Mouse (Mus musculus) gastrocnemius, postnatal 10 days (tissue): Measurements from ENCODE around the gene 1700028P14Rik. TPM values are rescaled to one million over a fixed set of nuclear protein-coding genes. Genes with fewer than 3 reads are reported as not detected.
"Not testable (repeated sequence)": the region's sequence is repeated elsewhere in the genome, so short reads cannot be mapped to it uniquely, and the experiment has no call there.

Experiments
- DNase-seq: peaks from one replicate; pipeline ENCODE4 v3.0.0; 2021; ENCODE audit warnings: mixed read lengths
- long read RNA-seq, 2 experiments: library from polyadenylated mRNA; stranded (forward); transcript quantifications; one replicate each; pipeline ENCODE4 v2.0.0; 2021
- total RNA-seq, 2 experiments: library from RNA; stranded (reverse); gene quantifications; 2 replicates each; pipeline ENCODE4 v1.2.3; 2021

1700028P14Rik gene
- not detected for total RNA-seq
- long read RNA-seq, experiment 1 = 0 reads
- long read RNA-seq, experiment 2 = 0 reads

- peak; percentile 55 for DNase-seq
Measured at GRCm38 (mm10) chr19:23652644-23653043, at the start of gene 1700028P14Rik. Gene 1700028P14Rik (minus strand): TSS chr19:23652812.

GRCm38 (mm10) chr19:23699131-23699530 lies 46.5 kb upstream of the 1700028P14Rik start:
- no peak for DNase-seq

GRCm38 (mm10) chr19:23698366-23698765 lies 45.8 kb upstream of the 1700028P14Rik start:
- no peak for DNase-seq

GRCm38 (mm10) chr19:23697861-23698260 lies 45.2 kb upstream of the 1700028P14Rik start:
- DNase-seq = no peak

DNA sequence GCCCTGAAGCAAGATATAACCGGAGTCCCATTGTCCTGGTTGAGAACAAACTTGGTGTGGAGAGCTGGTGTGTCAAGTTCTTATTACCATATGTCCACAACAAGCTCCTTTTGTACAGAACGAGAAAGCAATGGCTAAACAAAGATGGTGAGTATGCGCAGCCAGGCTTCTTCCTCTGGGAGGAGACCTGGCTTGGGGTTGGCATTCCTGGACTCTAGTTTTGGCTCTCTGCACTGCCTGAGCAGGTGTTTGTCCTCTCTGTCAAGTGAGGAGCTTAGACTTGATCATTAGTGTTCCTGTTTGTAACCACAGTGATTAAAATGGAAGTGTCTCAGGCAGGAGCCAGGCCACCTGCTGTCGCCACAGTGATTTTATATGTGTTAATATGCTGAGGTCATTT lies 41.7 kb upstream of the 1700028P14Rik start:
- DNase-seq = peak; percentile 20

- DNase-seq = no peak
Measured at GRCm38 (mm10) chr19:23688421-23688946, 35.9 kb upstream of the 1700028P14Rik start.

- peak; percentile 97 for DNase-seq
Measured at GRCm38 (mm10) chr19:23687296-23688021, 34.8 kb upstream of the 1700028P14Rik start, which contains the start of gene Ptar1. Gene Ptar1 (plus strand): TSS chr19:23687429.

DNA sequence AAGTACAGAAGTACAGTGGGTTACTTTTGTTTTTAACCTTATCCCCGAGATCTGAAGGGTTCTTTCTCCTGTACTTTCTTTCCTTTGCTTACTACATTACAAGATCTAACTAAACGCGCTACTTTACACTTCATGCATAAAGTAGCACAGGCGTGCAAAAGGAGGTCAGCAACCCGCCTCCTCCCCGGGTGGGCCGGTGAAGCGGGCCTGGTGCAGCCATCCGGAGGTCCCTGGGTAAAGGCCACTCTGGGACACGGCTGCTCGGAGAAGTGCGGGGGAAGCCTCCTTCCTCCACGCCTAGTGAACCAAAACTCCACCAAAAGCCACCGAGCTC lies 34.3 kb upstream of the 1700028P14Rik start:
- no peak for DNase-seq

DNA sequence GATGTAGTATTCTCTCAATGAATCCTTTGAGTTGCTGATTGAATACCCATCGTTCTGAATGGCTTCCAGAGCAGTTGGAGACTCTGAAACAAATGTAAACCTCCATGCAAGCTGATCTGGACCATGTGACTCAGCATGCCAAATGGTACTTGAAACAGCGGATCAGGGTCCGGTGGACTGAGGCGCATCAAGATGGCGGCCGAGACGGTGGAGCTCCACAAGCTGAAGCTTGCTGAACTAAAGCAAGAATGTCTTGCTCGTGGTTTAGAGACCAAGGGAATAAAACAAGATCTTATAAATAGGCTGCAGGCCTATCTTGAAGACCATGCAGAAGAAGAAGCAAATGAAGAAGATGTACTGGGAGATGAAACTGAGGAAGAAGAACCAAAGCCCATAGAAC lies 23.0 kb upstream of the 1700028P14Rik start:
- not testable (repeated sequence) for DNase-seq

DNA sequence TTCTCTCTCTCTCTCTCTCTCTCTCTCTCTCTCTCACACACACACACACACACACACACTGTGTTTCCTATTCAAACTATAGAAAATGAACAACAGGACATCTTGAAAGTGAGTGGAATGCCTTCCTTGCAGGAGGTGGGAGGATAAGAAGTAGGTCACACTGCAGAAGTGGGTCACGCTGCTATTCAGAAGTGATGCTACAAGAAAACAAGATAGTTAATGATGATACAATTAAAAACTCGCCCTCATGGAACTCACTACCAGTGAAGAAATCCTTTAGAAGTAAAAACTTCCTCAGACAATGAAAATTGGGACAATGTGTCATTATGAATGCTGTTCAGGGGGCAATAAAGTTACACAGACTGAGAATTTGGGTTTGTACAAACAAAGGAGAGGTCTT lies 20.4 kb upstream of the 1700028P14Rik start:
- no peak for DNase-seq

- no peak for DNase-seq
Measured at GRCm38 (mm10) chr19:23668142-23668655, 15.6 kb upstream of the 1700028P14Rik start.

- DNase-seq = no peak
Measured at GRCm38 (mm10) chr19:23664083-23664482, 11.5 kb upstream of the 1700028P14Rik start.

DNA sequence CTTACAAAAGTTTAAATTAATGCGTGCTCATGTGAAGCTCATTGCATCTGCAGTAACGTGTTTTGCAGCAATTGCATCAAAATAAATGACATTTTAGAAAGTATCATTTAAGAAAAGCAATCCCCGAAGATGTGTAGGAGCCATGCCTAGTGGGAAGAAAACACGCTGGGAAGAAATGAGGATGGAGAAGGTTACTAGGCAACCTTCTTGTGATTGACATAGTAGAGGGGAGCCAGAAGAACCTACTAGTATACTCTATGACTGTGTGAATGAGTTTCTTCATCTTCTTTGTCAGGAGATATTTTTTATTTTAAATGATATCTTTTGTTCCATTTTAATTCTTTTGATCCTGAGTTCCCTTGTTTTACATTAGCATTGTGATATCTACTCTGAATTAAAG lies 5.7 kb upstream of the 1700028P14Rik start:
- no peak for DNase-seq

DNA sequence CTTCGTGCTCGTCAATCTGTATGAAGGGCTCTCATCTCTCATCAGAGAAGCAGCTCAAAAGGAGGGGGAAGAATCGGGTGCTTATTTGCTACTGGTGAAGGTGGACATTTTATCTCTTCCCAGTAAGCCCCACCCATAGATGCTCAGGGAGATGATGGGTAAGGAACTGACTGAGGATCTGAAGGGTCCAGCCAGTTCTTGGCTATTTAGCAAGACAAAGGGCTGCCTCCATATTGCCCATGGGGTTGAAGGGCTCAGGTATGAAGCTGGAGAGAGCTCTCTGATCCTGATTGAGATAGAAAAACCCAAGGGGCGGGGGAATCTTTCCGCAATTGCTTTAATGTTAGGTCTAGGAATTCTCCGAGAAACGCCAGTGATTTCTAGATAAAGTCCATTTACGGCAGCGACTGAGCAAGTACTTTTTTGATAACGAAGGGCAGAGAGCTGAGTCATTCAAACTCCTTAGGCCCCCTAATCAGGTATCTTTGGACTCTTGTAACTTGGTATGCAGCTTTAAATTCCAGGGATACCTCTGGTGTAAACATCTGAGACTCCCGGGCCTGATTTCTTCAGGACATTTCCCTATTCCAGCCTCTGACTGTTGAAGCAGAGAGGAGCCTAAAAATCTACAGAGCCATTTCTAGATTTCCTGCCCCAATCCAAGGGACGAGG lies 4.8 kb upstream of the 1700028P14Rik start:
- DNase-seq = no peak

- no peak for DNase-seq
Measured at GRCm38 (mm10) chr19:23653154-23653553, 542 bp upstream of the 1700028P14Rik start.

DNA sequence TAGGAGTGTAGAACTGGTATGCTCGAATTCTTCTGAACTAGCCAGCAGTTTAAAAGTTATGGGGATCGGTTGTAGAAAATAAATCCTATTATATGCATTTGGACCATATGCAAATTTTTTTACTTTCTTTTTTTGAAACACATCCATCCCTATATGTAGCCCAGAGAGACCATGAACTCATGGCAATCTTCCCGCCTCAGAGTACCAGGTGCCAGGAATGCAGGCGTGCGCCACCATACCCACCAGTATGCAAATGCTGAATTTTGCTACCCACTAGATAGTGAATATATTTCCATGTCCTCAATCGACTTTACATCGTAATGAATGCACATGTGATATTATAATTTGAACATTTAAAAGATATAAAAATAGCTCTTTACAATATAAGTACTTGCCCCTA lies 5.3 kb downstream of the 1700028P14Rik start:
- DNase-seq = no peak

DNA sequence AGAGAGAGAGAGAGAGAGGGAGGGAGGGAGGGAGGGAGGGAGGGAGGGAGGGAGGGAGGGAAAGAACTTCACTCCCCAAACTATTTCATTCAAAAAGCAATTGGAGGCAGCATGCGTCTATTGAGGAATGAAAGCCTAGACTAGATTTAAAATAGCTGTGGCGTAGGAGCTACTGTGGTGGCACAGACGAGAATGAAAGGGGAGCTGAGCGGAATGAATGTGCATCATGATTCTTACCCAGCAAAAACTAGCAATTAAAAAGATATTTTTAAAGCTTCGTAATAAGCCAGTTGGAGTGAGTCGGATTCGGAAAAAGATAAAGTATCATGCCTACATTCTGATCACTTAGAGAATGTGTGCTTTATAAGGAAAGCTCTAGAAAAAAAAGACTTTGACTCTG lies 7.3 kb downstream of the 1700028P14Rik start:
- DNase-seq = no peak

DNA sequence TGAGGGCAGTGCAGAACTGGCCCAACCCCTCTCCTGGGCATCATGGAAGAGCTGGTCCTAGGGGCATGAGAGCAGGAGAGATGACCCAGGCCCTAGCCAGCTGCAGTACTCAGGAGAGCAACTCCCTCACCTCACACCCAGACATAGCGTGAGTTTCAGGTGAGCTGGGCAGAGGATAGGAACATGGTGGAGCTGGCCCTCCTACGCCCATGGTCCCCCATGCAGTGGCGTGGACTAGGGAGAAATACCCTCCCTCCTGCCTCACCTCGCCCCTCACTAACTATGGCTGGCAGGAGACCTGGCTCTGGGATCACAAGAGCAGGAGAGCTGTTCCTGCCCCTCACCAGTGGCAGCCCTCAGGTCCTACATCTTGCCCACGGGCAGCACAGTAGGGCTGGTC lies 8.8 kb downstream of the 1700028P14Rik start:
- DNase-seq = no peak

DNA sequence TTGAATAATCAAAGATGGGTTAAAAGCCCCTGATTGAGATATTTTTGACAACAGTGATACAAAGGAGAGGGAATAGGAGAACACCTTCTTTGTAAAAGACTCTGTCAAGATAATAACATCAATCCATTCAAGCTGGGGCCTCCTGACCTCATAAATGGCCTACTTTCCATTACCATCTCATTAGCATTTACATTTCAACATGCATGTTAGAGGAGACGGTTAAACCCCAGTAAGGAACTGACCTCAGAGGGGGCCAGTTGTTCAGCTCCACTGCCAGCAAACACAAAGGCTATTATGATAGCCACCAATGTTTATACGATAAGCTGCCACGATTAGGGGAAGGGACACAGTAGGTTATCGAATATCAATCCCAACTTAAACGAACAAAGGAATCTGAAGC lies 15.8 kb downstream of the 1700028P14Rik start:
- DNase-seq = no peak

DNA sequence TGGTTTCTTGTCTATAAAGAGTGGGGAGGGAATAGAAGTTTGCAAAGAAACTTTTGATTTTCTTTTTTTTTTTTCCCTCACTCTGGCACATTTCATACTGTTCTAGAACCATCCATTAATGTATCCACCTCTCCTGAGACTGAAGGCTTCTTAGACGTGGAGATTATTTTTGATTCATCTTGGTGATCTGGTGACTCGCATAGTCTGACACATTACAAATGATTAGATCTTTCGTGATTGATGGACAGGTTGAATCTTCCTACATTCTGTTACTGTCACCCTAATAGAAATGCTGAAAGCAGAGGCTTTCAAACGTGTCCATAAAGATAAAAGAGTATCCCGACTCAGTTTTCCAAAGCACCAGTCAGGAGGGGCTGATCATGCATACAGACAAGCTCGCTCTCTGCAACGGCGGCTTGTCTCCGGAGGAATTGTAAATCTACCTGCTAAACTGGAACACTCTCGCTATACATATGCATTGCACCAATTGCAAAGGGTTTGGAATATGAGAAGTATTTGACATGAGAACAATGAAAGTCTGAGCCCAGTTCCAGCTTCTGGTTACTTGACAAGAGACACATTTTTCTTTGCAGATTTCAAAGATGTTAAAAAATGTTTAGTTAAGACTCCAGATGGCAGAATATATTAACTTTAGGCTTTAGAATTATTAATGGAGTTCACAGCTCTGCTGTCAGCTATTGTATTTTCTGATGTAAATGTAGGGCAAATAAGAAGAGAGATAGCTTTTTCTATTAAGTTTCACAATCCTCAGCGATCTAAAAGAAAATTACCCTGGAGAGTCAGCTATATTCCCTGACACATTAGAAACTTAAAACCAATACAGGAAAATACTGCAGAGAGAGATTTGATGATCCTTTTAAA lies 20.8 kb downstream of the 1700028P14Rik start:
- no peak for DNase-seq

- no peak for DNase-seq
Measured at GRCm38 (mm10) chr19:23614268-23614667, 38.3 kb downstream of the 1700028P14Rik start.

GRCm38 (mm10) chr19:23609724-23610123 lies 42.9 kb downstream of the 1700028P14Rik start:
- DNase-seq = no peak
